Mouse (Mus musculus): ENCODE results near the gene Nemf.

DNA sequence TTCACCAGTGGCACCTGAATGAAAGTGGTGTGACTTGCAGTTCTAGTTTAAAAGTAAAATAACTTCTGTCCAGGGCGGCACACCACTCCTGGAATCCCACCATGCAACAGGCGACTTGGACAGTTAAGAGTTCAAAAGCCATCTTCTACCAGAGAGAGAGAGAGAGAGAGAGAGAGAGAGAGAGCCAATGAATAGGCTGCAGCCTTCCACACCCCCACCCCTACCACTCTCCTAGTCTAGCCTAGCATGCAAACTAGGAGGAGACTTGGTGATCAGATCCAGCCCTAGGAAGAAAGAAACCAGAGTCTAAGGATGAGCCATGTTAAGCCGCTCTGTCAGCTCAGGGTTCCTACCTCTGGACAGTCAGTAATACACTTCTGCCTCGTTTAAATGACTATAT, 5.4 kb upstream of the Nemf start:
- TF ChIP-seq CTCF (IDR thresholded peaks at IDR 0.05; ENCODE audit: low read depth), result no peak
- no peak for TF ChIP-seq EP300 (IDR thresholded peaks at IDR 0.05; ENCODE audit: low read depth)

Measured in liver, postnatal 0 days (tissue).